Mouse (Mus musculus): ENCODE results near the gene Gm8297. TPM values are rescaled to one million over a fixed set of nuclear protein-coding genes. Genes with fewer than 3 reads are reported as not detected.
"Not testable (repeated sequence)": the region's sequence is repeated elsewhere in the genome, so short reads cannot be mapped to it uniquely, and the experiment has no call there.

Gm8297 gene
- polyA plus RNA-seq (2014; fragmentation: Nextera tagmentation; extraction: Ambion mirVana): not detected in 2 replicates

DNA sequence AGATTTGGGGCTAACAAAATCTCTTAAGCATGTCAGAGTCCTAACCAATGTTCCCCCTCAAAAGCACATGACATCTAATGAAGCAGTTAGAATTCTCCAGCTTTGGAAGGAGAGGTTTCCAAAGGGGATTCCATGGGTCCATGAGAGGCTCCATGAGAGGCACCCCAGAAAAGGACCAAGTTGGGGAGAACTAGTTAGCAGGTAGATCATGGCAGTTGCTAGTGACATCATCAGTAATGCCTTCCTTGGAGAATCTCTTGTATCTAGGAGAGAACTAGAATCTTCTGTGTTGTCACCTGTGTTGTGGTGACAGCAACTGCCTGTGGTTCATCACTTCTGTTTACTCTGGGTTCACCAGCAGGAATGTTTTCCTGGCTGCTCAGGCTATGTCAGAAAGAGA lies at the start of gene Gm8297:
TSS of gene Gm8297 (plus strand) at position 301 of the 400 bp plus-strand sequence.
- H3K4me2 ChIP-seq (replicated peaks); H3K9me3 ChIP-seq (ENCODE audit: control insufficient read depth, low read length); H3K36me3 ChIP-seq (replicated peaks; ENCODE audit: control insufficient read depth, insufficient read depth); ATAC-seq (ENCODE audit: low FRiP score); H3K9ac ChIP-seq; H3K27ac ChIP-seq; H3K4me1 ChIP-seq (replicated peaks; ENCODE audit: control insufficient read depth, insufficient read depth, low read length); H3K27me3 ChIP-seq (ENCODE audit: control insufficient read depth, insufficient read depth, low read length); H3K4me3 ChIP-seq (replicated peaks; ENCODE audit: low read length); DNase-seq (ENCODE audit: low spot score): not testable (repeated sequence)

- H3K27me3 ChIP-seq (ENCODE audit: control insufficient read depth, insufficient read depth, low read length); H3K27ac ChIP-seq; ATAC-seq (ENCODE audit: low FRiP score); H3K4me1 ChIP-seq (replicated peaks; ENCODE audit: control insufficient read depth, insufficient read depth, low read length); H3K36me3 ChIP-seq (replicated peaks; ENCODE audit: control insufficient read depth, insufficient read depth); DNase-seq (ENCODE audit: low spot score); H3K4me2 ChIP-seq (replicated peaks); H3K9ac ChIP-seq; H3K9me3 ChIP-seq (ENCODE audit: control insufficient read depth, low read length); H3K4me3 ChIP-seq (replicated peaks; ENCODE audit: low read length): not testable (repeated sequence)
- WGBS: no CpG with 5 or more reads among the region's 2 CpGs
Measured at GRCm38 (mm10) chr14:5015591-5015990, 31.9 kb downstream of the Gm8297 start, which contains the start of gene Gm3298. Gene Gm3298, plus strand, starts transcription at chr14:5015891.

Other genes with a start within 250 kb of the Gm8297 start
- not detected in 2 replicates for gene Gm9602, start 207.6 kb upstream of the Gm8297 start, polyA plus RNA-seq (2014; fragmentation: Nextera tagmentation; extraction: Ambion mirVana)
- gene Gm3269, start 145.8 kb upstream of the Gm8297 start, polyA plus RNA-seq (2014; fragmentation: Nextera tagmentation; extraction: Ambion mirVana): not detected in 2 replicates
- 3.5 and 5.5 TPM in 2 replicates for gene Gm3264, start 128.4 kb upstream of the Gm8297 start, polyA plus RNA-seq (2014; fragmentation: Nextera tagmentation; extraction: Ambion mirVana)
- gene Gm3278, start 91.5 kb upstream of the Gm8297 start, polyA plus RNA-seq (2014; fragmentation: Nextera tagmentation; extraction: Ambion mirVana): not detected in 2 replicates
- not detected in 2 replicates for gene Gm3298, start 32.0 kb downstream of the Gm8297 start, polyA plus RNA-seq (2014; fragmentation: Nextera tagmentation; extraction: Ambion mirVana)
- not detected in 2 replicates for gene 4930555G01Rik, start 66.7 kb downstream of the Gm8297 start, polyA plus RNA-seq (2014; fragmentation: Nextera tagmentation; extraction: Ambion mirVana)
- gene Gm8281, start 87.1 kb downstream of the Gm8297 start, polyA plus RNA-seq (2014; fragmentation: Nextera tagmentation; extraction: Ambion mirVana): 13.2 and 16.1 TPM in 2 replicates
- gene Gm8279, start 147.6 kb downstream of the Gm8297 start, polyA plus RNA-seq (2014; fragmentation: Nextera tagmentation; extraction: Ambion mirVana): not detected in 2 replicates
- gene Gm3317, start 180.6 kb downstream of the Gm8297 start, polyA plus RNA-seq (2014; fragmentation: Nextera tagmentation; extraction: Ambion mirVana): not detected in 2 replicates
- gene Gm8271, start 201.9 kb downstream of the Gm8297 start, polyA plus RNA-seq (2014; fragmentation: Nextera tagmentation; extraction: Ambion mirVana): not detected in 2 replicates